Mouse (Mus musculus) adrenal gland, adult (tissue): ENCODE data around the gene Hist1h3g.

Experiments used
- DNase-seq, 2 experiments: peaks; one replicate each; pipeline ENCODE4 v3.0.0; 2022 to 2023; ENCODE audit warnings: low spot score in 1 of 2; ENCODE audit not compliant: inconsistent age in 2 of 2

Gene Hist1h3g

DNA sequence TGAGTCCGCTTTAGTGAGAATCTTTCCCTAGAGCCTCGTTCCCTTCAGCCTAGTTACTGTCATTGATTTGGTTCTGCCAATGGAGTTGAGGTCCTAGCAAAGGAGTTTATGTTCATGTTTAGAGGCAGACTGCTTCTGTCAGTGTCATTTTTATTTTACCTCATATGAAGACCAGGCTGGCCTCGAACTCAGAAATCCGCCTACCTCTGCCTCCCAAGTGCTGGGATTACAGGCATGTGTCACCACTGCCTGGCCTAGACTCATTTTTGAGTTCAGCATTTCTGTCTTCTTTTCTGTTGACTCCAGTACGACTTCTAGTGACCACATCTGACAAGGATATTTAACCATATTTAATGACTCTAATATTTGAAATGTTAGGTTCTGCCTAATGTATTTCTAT lies 19.9 kb upstream of the Hist1h3g start:
- no peak for DNase-seq

DNA sequence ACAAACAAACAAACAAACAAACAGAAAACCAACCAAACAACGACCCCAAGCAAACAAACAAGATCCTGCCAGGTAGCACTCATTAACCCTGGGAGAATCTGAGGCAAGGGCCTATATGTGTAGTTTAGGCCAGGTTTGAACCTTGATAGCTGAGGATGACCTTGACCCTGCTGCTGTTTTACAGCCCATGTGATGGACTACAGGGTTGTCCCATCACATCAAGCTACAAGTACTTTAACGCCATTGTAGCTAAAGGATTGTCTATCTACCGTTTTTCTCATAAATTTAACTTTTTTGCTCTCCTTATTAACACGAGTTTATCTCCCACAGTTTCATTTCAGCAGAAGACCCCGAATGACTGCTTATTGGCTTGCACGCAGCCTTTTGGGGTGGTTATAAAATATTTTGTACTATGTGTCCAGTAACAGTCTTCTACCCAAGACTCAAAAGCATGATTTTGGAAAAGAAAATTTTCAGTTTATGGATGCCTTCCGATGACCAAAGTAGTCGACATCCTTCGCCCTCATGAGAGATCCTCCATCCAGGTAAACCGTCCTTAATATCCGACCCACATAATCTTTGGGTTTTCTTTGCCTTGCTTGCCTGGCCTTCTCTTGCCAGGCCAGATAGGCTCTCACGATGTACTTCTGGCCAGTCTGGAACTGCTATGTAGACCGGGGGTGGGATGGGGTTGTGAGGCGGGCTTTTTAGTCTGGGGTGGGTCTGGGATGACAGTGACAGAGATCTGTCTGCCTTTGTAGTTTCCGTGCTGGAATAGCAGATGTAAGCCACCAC lies 19.2 kb upstream of the Hist1h3g start:
- DNase-seq = no peak

DNA sequence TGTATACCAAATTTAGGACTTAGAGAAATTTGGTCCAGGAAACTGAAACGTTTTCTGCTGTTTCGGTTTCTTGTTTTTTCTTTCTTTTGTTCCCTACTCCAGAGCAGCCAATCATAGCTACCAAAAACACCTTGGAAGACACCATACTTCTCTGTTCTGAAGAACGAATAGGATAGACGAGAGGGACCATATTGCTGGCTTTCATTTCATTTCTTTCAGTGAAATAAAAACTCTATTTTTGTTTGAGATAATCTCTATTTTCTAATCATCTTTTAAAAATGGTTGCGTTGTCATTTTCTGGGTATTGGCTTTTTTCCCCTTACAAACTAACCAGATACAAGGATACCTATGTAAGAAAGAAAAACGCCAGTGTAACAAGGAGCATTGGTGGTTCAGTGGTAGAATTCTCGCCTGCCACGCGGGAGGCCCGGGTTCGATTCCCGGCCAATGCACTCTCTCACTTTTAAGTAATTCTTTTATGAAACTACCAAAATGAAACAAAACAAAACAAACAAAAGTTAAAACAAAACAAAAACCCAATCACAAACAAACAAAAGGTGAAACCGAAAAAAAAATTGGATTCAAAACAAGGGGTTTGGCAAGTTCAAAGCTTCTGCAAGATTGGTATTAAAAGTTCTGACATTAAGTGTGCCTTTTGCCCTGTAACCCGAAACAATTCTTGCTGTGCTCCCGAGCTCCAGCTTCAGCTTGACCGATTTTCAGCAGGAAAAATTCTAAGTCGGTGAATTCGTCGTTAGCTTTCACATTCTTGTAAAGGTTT lies 18.2 kb upstream of the Hist1h3g start:
- peak; percentile 75 to 97 for DNase-seq

DNA sequence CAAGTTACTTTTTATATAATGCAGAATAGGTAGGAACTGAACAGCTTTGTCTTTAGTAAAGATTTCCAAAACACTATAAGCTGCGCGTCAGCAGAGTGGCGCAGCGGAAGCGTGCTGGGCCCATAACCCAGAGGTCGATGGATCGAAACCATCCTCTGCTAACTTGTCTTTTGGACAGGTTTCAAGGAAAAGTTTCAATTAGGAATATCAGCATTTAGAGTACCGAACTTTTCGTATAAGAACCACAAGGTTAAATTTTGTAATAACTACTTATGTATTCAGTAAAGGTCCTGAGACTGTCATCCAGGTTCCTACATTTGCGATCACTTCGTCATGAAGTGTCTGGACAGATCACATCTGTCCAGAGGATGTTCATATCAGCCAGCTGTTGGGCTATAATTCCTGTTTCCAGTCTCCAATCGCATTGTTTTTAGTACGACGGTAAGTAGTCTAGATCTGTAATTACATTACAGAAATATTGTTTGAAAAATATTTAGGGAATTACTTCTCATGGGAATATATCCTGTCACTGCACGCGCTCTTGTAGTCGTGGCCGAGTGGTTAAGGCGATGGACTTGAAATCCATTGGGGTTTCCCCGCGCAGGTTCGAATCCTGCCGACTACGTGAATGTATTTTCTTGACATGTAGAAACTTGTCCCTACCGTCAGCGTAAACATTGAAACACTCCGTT lies 17.5 kb upstream of the Hist1h3g start:
- peak; percentile 89 to 98 for DNase-seq

DNA sequence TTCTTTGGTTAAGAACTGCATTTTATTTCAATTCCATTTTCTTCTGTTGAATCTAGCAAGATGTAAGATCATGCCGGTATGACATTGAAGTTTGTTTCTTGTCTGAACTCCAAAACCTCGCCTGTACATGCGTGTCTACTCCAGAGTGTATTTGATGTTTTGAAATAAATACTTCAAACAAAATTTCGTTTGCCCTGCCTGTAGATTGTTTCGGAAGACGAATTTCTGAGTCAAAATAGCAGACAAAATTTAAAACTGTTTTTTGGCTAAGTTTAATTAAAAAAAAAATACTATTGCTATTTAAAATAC lies 17.0 kb upstream of the Hist1h3g start:
- DNase-seq = no peak

DNA sequence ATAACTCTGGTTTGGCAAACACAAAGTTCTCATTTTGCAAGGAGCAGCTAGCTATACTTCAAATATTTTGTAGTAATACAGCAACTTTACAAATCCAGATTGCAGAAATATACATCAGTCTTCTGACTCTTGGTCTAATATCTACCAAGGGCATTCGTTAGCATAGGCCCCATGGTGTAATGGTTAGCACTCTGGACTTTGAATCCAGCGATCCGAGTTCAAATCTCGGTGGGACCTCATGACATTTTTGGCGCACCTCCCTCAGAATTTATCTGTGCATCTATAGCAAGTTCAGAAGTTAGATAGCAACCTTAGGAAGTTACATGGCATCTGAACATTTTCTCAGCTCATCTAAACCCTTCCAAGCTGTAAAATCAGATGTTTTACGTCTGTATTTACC lies 16.3 kb upstream of the Hist1h3g start:
- peak; percentile 76 to 97 for DNase-seq

DNA sequence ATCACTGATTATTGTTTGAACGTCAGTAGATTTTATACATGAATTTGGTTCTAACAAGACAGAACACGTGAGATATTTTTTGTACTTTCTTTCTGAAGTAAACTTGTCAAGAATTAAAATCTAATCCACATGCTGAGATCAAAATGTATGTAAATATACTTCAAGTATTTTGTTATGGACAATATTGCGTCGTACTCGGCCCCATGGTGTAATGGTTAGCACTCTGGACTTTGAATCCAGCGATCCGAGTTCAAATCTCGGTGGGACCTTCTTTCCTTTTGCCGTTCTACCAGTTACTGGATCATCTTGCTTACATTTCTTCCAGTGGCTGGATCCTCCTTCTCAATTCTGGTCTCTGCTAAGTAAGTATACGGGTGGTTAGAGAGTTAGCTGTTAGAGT lies 15.8 kb upstream of the Hist1h3g start:
- peak; percentile 82 to 97 for DNase-seq

DNA sequence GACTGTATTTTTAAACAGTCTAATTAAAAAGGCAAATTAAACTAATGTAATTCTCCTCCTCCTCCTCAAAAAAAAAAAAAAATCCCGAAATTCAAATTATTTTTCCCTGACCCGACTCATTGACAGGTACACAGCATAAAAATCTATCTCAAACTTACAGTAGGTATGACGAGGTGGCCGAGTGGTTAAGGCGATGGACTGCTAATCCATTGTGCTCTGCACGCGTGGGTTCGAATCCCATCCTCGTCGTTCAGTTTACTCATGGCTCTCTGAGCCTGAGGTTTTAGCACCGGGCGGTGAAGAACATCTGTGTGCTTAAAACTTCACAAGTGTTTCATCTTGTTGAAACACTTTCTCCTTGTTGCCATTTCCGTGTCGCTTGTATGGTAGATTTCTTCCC lies 13.5 kb upstream of the Hist1h3g start:
- DNase-seq = peak; percentile 83 to 95

DNA sequence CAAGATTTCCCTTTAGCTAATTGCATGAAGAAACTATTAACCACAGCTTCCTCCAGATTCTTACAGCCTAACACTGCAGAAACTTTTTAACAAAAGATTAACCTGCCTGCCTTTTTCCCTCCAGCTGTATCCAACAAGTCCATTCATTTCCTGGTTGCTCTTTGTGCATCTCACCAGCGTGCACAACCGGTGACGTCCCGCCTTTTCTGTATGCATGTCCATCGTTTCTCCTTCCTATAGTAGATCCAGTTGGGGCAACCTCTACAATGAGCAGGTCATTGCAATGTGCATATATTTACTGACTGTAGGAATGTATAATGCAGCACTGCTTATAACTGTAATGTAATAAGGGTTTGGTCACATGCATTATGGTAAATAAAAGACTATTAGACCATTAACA lies 11.2 kb upstream of the Hist1h3g start:
- no peak for DNase-seq

DNA sequence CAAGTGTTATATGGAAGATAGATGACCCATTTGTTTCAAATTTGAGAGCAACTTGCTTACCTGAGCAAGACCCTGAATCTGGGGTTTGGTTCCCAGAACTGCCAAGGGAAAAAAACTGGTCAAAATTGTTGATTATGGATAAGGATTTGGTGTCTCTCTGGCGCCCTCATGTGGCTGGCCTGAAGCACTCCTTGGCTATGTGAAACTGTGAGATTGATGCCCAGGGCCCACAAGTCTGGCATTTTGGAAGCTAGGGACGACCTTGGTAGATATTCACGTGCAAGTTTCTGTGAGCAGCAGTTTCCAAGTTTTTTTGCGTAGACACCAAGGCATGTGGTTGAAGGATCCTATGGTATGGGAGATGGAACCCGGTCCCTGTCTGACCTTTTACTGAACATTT lies 10.6 kb upstream of the Hist1h3g start:
- DNase-seq = peak; percentile 77 to 91

DNA sequence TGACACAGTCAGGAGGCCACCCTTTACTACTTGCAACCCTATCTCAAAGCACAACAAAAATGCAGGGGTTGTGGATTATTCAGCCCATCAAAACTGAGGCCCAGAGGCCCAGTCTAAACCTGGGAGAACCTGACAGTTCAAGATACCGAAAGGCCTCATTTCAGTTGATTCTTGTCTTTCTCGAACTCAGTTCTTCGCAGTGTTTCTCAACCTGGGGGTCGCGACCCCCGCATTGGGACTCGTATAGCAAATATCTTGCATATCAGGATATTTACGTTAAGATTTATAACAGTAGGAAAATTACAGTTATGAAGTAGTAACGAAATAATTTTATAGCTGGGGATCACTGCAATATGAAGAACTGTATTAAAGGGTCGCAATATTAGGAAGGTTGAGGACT lies 9.3 kb upstream of the Hist1h3g start:
- DNase-seq = peak in 1 of 2 experiments; percentile 56

DNA sequence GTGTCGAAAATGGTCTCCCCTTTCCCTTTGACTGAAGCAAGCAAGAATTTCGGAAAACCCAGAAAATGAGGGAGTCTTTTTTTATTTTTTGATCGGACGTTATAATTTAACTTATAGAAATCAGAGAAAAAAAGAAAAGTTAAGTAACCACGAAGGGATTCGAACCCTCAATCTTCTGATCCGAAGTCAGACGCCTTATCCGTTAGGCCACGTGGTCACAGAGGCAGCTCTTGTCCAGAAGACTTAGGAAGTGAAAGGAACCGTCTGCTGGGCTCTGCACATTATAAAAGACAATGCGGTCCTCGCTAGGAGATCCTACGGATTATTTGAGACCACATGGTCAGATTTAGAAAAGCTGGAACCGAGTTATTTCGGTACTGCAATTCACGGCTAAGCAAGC lies 8.9 kb upstream of the Hist1h3g start:
- peak; percentile 90 to 99 for DNase-seq

DNA sequence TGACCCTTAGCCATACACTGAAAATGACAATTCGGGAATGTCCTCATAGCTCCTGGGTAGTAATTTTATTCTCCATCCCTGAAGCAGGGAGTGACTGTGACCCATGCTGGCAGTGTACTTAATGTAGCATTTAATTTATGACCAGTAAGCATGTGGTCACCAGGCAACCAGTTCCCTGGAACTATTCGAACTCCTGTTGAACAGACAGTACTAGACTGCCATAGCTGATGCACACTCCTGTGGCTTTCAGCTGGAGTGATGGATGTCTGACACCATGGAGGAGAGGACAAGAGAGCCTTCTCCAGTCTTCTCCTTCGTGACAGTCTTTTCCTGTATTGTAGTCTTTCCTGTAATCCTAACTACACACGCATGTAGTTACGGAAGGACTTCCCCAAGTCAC lies 6.2 kb upstream of the Hist1h3g start:
- no peak for DNase-seq

DNA sequence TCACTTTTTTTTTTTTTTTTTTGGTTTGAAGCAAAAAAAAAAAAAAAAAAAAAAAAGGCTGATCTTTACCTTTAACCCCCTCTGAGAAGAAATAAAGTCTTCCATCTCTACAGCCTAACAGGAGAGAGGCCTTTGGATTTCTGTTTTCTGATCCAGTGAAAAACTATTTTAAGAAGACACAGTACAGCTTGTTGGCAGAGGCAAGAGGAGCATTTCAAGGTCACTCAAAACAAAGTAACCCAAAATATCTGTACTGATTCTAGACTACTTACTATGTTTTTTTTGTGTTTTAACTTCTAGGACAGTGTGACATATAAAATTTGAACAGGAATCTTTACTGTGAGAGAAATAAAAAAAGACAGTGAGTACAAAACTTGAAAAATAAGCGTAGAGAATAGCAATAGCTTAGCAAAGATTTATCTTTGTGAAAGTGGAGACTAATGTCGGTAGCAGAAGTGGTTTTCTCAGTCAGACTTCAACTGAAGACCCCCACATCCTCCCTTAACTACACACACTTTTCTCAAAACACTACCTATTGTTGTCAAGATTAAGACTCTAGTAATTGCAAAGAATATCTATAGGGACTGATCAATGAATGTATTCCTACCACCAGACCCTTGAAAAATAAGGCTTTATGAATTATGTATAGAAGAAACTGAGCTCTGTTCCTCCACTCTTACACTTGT lies 5.6 kb upstream of the Hist1h3g start:
- no peak for DNase-seq

DNA sequence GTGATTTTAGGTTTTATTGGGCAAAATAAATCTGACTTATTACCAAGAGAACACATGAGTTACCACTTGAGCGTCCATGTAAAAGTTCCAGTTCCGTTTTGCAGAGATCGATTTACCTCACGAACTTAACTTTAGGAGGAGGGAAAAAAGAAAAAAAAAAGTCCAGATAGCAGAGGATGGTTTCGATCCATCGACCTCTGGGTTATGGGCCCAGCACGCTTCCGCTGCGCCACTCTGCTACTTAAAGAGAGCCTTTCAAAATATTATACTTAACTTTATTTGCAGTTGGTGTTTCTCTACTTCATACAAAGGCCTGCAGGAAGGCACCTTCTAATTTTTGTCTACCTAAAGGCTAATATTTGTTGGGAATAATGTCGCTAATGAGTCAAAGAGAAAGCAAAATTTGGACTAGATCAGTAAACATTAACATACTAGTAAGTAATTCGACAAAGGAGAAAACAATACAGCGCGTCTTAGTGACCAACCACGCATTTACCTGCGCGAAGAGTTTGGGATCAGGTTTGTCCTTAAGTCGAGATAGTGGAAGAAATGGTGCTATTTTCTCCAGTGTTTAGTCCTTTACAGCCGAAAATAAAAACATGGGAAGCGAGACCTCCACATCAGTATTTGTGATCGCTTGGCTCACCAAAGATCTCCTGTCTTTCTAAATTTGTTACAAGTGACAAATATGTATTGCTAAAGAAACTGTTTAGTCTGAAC lies 4.9 kb upstream of the Hist1h3g start:
- DNase-seq = peak; percentile 68 to 96

DNA sequence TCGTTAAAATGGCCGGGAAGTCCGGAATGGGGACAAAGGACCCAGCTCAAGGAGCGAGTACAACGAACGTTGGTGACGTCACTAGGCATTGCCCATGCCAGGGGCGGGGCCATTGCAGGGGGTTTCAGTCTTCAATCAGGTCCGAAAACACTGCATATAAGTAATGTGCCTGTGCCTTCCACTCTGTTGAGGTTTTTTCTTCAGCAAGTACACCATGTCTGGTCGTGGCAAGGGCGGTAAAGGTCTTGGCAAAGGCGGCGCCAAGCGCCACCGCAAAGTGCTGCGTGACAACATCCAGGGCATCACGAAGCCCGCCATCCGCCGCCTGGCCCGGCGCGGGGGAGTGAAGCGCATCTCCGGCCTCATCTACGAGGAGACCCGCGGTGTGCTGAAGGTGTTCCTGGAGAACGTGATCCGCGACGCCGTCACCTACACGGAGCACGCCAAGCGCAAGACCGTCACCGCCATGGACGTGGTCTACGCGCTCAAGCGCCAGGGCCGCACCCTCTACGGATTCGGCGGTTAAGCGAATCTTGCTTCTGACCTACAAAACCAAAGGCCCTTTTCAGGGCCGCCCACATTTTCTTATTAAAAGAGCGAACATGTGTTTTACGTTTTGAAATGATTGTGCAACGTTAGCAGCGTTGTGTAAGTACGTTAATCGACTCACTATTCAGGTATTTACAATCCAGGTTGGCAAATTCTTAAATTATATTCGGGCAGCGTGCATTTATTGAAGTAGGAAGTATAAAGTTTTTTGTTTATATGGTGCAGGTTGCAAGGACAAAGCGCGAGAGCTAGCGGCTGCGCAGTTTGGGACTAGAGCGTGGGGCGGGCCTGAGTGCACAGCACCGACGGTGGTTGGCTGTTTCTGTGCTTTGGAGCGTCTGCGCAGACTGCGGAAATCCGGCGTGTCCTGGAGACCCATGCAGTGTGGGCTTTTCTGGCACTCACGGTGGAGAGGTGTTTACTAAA lies 4.0 kb upstream of the Hist1h3g start, which contains the start of gene Hist1h4h:
Gene Hist1h4h, plus strand, starts transcription at position 150 of the 975 bp plus-strand sequence.
- peak; percentile 97 to 100 for DNase-seq

DNA sequence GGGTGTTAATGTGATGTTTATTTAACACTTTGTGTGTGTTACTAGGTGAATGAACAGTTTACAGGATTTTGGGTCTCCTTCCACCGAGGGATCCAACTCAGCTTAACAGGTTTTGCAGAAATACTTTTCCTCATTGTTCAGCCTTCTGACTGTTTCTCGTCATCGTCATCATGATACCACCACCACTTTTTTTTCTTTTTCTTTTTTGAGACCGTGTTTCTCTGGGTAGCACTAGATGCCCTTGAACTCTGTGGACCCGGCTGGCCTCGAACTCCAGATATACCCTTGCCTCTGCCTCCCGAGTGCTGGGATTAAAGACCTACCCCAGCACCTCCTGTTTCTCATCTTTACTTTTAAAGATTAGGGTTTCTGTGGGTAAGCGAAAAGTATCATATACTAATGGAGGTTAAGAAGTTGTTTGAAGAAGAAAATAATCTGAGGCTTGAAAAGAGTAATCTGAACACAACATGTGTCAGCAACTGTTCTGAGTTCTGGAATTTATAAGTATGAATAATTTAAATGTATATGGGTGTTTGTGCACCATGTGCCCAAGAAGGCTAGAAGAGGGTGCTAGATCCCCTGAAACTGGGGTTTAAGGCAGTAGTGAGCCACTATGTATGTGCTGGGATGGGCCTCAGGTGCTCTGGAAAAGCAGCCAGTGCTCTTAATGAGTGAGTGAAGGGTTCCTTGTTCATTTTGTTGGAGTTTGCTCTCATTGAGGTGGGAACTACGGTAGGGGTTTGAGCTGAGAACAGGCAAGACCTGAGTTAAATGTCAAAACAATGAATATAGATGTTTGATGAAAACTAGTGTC lies 2.8 kb upstream of the Hist1h3g start:
- no peak for DNase-seq

DNA sequence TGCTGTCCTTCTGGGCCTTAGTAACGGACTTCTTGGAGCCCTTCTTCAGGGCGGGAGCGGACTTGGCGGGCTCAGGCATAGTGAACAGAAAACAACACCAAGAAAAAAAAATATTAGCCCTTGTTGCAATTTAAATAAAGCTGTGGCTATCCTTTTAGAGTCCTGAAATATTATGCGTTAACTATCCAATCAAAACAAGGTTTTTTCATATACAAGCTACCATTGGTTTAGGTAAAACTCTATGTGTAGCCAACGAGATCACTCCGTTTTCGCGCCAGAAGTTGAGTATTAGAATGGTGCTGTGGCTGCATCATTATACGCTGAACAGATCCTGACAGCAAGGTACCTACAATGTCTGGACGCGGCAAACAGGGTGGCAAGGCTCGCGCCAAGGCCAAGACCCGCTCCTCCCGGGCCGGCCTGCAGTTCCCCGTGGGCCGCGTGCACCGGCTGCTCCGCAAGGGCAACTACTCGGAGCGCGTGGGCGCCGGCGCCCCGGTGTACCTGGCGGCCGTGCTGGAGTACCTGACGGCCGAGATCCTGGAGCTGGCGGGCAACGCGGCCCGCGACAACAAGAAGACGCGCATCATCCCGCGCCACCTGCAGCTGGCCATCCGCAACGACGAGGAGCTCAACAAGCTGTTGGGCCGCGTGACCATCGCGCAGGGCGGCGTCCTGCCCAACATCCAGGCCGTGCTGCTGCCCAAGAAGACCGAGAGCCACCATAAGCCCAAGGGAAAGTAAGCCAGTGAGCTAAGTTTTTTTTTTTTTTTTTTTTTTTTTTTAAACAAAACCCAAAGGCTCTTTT lies 1.5 kb upstream of the Hist1h3g start, which contains the start of gene Hist1h2af:
Gene Hist1h2af, plus strand, starts transcription at position 347 of the 808 bp plus-strand sequence.
- DNase-seq = peak; percentile 56 to 84
